Mouse (Mus musculus) liver, embryonic 11.5 days (tissue): ENCODE measurements around the gene Slc25a11. TPM values are rescaled to one million over a fixed set of nuclear protein-coding genes. Genes with fewer than 3 reads are reported as not detected.

Experiments
- ATAC-seq: fragments of 200-750 bp; cut with Nextera tagmentation; replicated peaks from 2 replicates; pipeline ENCODE4 v1.8.0; 2017; ENCODE audit warnings: moderate number of reproducible peaks, mild to moderate bottlenecking, moderate TSS enrichment, moderate library complexity; ENCODE audit not compliant: low FRiP score
- DNase-seq: peaks from one replicate; pipeline ENCODE4 v3.0.0-alpha.2; 2017; ENCODE audit warnings: low spot score
- H3K27ac ChIP-seq: fragments of 300-500 bp; sonication (generic); 2 replicates; pipeline ENCODE4 v1.5.1; 2014; ENCODE audit warnings: mild to moderate bottlenecking, low read depth, low read length, control low read depth
- H3K27me3 ChIP-seq: fragments of 300-500 bp; sonication (generic); replicated peaks from 2 replicates; pipeline ENCODE4 v1.6.1; 2014; ENCODE audit warnings: low read length, mixed read lengths; ENCODE audit not compliant: control insufficient read depth, insufficient read depth
- H3K36me3 ChIP-seq: fragments of 300-500 bp; sonication (generic); 2 replicates; pipeline ENCODE4 v1.6.1; 2014; ENCODE audit warnings: mild to moderate bottlenecking, low read length, moderate library complexity, mixed read lengths; ENCODE audit not compliant: control insufficient read depth, insufficient read depth
- H3K4me1 ChIP-seq: fragments of 300-500 bp; sonication (generic); replicated peaks from 2 replicates; pipeline ENCODE4 v1.6.1; 2014; ENCODE audit warnings: low read length, mixed read lengths; ENCODE audit not compliant: control insufficient read depth, insufficient read depth
- H3K4me2 ChIP-seq: fragments of 300-500 bp; sonication (generic); 2 replicates; pipeline ENCODE4 v1.6.1; 2014; ENCODE audit warnings: mild to moderate bottlenecking, control low read depth, moderate library complexity
- H3K4me3 ChIP-seq: fragments of 300-500 bp; sonication (generic); 2 replicates; pipeline ENCODE4 v1.5.1; 2014; ENCODE audit warnings: low read depth, low read length, control low read depth
- H3K9ac ChIP-seq: fragments of 300-500 bp; sonication (generic); 2 replicates; pipeline ENCODE4 v1.6.1; 2014; ENCODE audit warnings: low read depth, low read length, control low read depth
- H3K9me3 ChIP-seq: fragments of 300-500 bp; sonication (generic); 2 replicates; pipeline ENCODE4 v1.6.1; 2016; ENCODE audit warnings: low read length, inconsistent platforms, mixed read lengths; ENCODE audit not compliant: control insufficient read depth
- WGBS: fragments of 180-500 bp; shearing (Covaris S2); extraction: QIAGEN DNeasy Blood & Tissue Kit; methylation state at CpG from one replicate; pipeline ENCODE4 v1.1.7; 2014; 5-methylcytosine and 5-hydroxymethylcytosine counted together
- polyA plus RNA-seq: library from polyadenylated mRNA; unstranded; fragments of >200 nt; fragmentation: Nextera tagmentation; extraction: Ambion mirVana; gene quantifications from 2 replicates; pipeline ENCODE4 v1.2.1, GENCODE M21; 2014

The Slc25a11 gene
- polyA plus RNA-seq, 1 experiment from 2014 or later = 115 TPM

- DNase-seq (no peak), ATAC-seq (no peak)
- peak overlapping the region; percentile 100 for H3K9ac ChIP-seq
- H3K27me3 ChIP-seq = no peaks in the 10 kb centered on the region
- peaks cover 13% of the 10 kb centered on the region for H3K36me3 ChIP-seq
- 11% methylated on average over 16 of the region's 16 CpGs for WGBS
- H3K4me2 ChIP-seq = peak overlapping the region; percentile 92
- H3K4me1 ChIP-seq = peaks cover 44% of the 10 kb centered on the region
- H3K4me3 ChIP-seq = peak overlapping the region; percentile 100
- peak overlapping the region; percentile 100 for H3K27ac ChIP-seq
- H3K9me3 ChIP-seq = no peaks in the 10 kb centered on the region
These were observed 9.2 kb upstream of the Slc25a11 start for GRCm38 (mm10) chr11:70656456-70656927.

DNA sequence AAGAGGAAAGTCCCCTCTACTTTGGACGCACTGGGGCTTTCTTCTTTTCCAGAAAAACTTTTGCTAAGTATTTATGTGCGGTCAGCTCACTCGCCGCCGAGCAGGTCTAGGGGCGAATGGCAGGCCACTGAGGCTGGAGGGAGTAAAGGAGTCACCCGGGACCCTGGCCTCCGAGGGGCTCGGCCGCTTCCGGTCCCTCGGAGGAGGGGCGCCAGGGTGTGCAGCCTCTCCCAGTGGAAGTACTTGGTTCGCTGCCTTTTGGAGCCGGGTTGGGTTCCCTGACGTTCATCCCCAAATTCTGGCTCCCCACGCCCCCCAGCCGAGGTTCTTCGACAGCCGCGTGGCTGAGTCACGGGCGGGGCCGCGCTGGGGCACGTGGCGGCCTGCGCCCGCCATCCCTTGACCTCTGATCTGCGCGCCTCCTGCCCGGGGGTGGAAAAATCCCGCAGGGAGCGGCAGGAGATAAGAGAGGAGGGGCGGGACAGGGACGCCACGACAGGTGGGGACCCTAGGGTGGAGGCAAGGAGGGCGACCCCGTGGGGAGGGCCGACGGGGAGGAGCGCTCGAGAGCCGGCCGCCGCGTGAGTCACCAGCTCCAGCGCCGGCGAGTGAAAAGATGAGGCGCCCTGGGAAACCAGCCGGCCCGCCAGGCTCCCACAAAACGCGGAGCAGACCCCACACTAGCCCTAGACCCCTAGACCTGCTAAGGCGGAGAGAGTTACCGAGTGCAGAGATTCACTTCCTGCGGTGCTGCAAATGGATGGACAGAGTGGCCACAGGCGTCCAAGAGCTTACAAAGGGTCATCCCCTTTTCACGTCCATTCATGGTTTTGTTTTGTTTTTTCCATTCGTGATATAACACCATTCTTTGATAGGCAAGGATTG, 8.5 kb upstream of the Slc25a11 start:
- no peaks in the 10 kb centered on the region for H3K9me3 ChIP-seq
- peaks cover 51% of the 10 kb centered on the region for H3K4me1 ChIP-seq
- H3K27ac ChIP-seq = peak overlapping the region; percentile 100
- under 1% methylated on average over 61 of the region's 61 CpGs for WGBS
- peak overlapping the region; percentile 100 for H3K4me3 ChIP-seq
- ATAC-seq (peak; percentile 37), DNase-seq (peak; percentile 83)
- H3K27me3 ChIP-seq = no peaks in the 10 kb centered on the region
- peak overlapping the region; percentile 100 for H3K9ac ChIP-seq
- H3K36me3 ChIP-seq = peaks cover 17% of the 10 kb centered on the region
- H3K4me2 ChIP-seq = peak overlapping the region; percentile 92

- peak; percentile 85 for DNase-seq
- Histone ChIP-seq H3K4me3 (peak overlapping the region; percentile 100), H3K27ac (peak overlapping the region; percentile 100), H3K9ac (peak overlapping the region; percentile 100), H3K9me3 (no peaks in the 10 kb centered on the region), H3K27me3 (no peaks in the 10 kb centered on the region), H3K4me1 (peaks cover 58% of the 10 kb centered on the region), H3K36me3 (peaks cover 23% of the 10 kb centered on the region), H3K4me2 (peak overlapping the region; percentile 92)
- WGBS = under 1% methylated on average over 48 of the region's 48 CpGs
- peak; percentile 61 for ATAC-seq
These were observed 7.8 kb upstream of the Slc25a11 start for GRCm38 (mm10) chr11:70654923-70655570.

DNA sequence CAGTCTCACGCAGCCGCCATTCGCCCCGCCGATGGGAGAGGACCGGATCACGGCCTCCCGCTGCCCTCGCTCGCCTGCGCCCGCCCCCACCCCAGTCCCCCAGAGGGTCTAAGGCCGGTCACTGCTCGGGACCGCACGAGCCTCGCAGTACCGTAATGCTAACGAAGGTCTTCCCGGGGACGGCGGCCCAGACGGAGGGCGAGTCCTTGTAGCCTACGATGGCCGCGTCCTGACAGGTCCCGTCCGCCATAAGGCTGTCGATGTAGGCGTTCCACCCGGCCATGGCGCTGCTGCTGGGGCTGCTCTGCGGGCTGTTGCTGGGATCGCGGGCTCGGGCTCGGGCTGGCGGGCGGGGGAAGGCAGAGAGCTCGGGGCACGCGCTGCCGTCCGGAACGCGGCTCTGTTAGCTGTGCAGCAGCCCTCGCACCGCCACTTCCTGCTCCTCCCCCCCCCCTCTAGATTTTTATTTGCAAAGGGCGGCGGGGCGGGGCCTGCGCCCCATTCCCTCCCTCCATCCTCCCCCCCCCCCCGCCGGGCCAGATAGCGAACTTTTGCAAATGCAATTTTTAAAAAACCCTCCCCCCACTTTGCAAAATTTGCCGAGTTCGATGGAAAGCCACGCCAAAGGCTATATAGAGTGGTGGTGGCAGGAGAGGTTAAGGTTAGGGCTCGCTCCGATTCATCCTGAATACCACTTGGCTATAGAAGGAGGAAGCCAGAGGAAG, 7.1 kb upstream of the Slc25a11 start, which contains the start of gene Pfn1:
Pfn1 (minus strand) TSS at position 447 of the 725 bp plus-strand sequence.
- Histone ChIP-seq H3K9ac (peak within 1 kb of the TSS; percentile 100), H3K27me3 (no peaks in the 10 kb centered on the region), H3K4me3 (peak within 1 kb of the TSS; percentile 100), H3K4me1 (peaks cover 65% of the 10 kb centered on the region), H3K4me2 (peak within 1 kb of the TSS; percentile 92), H3K9me3 (no peaks in the 10 kb centered on the region), H3K27ac (peak within 1 kb of the TSS; percentile 100), H3K36me3 (peaks cover 30% of the 10 kb centered on the region)
- ATAC-seq (peak; percentile 55), DNase-seq (peak; percentile 81)
- under 1% methylated on average over 60 of the region's 61 CpGs for WGBS

DNA sequence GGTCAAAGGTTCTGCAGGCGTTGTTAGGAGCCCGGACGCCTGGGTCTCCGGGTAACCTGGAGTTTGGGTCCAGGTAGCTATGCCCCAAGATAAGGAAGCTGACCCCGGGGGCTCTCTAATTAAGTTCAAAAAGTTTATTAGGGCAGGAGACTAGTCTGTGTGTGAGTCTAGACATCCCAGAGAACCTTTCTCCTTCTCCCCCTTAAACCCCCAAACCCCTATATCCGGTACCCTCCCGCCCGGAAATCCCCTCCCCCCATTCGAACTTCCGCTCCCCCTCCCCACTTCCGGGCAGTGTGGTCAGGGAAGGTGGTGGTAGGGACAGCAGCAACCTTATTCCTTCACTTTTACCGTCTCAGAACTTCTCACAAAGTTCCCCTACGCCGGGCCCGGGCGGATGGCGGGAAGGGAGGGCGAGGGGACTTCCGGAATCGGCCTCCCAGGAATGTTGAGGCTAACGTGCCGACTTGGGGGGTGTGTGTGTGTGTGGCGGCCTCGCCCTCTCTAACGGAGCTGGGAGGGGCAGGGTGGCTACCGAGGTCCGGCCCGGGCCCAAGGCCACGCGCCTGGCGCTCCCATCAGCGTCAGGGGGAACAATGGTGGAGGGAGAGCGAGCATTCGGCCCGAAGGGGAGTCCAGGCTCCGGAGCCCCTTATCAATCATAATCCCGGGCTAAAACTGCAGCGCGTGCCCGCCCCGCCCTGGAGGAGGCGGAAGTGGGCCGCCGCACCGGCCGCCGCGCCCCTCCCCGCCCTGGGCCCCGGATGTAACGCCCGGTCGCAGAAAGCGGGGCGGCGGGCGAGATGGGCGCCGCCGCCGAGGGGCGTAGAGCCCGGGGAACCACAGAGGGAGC, 6.3 kb upstream of the Slc25a11 start:
- ATAC-seq = peak; percentile 61
- no peaks in the 10 kb centered on the region for H3K27me3 ChIP-seq
- WGBS = under 1% methylated on average over 62 of the region's 63 CpGs
- H3K4me1 ChIP-seq = peaks cover 71% of the 10 kb centered on the region
- peak overlapping the region; percentile 100 for H3K4me3 ChIP-seq
- peaks cover 34% of the 10 kb centered on the region for H3K36me3 ChIP-seq
- peak overlapping the region; percentile 100 for H3K9ac ChIP-seq
- peak overlapping the region; percentile 100 for H3K27ac ChIP-seq
- no peaks in the 10 kb centered on the region for H3K9me3 ChIP-seq
- peak; percentile 85 for DNase-seq
- H3K4me2 ChIP-seq = peak overlapping the region; percentile 92

DNA sequence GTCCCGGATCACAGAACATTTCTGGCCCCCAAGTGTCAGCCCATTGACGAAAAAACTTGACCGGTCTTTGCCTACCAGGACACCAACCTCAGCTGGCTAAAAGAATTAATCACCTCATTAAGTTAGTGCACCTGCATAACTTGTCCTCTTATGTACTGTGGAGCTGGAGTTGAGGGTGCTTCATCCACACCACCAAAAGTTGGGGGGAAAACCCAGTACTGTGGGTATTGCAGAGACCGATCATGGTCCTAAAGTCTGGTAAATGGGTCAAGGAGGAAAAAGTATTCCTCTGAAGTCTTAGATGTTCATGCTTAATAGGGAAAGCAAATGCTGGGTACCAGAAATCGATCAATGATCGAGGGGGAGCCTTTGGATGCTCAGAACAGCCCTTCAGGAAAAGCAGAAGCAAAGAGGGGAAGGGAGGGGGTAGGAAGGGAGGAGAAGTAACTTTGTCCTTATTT, 5.6 kb upstream of the Slc25a11 start:
- Histone ChIP-seq H3K36me3 (peaks cover 34% of the 10 kb centered on the region), H3K27ac (peak overlapping the region; percentile 100), H3K9ac (peak overlapping the region; percentile 100), H3K27me3 (no peaks in the 10 kb centered on the region), H3K4me2 (peak overlapping the region; percentile 92), H3K4me3 (peak overlapping the region; percentile 100), H3K9me3 (no peaks in the 10 kb centered on the region), H3K4me1 (peaks cover 69% of the 10 kb centered on the region)
- 32% methylated on average over 6 of the region's 6 CpGs for whole genome bisulfite sequencing
- DNase-seq (no peak), ATAC-seq (no peak)

DNA sequence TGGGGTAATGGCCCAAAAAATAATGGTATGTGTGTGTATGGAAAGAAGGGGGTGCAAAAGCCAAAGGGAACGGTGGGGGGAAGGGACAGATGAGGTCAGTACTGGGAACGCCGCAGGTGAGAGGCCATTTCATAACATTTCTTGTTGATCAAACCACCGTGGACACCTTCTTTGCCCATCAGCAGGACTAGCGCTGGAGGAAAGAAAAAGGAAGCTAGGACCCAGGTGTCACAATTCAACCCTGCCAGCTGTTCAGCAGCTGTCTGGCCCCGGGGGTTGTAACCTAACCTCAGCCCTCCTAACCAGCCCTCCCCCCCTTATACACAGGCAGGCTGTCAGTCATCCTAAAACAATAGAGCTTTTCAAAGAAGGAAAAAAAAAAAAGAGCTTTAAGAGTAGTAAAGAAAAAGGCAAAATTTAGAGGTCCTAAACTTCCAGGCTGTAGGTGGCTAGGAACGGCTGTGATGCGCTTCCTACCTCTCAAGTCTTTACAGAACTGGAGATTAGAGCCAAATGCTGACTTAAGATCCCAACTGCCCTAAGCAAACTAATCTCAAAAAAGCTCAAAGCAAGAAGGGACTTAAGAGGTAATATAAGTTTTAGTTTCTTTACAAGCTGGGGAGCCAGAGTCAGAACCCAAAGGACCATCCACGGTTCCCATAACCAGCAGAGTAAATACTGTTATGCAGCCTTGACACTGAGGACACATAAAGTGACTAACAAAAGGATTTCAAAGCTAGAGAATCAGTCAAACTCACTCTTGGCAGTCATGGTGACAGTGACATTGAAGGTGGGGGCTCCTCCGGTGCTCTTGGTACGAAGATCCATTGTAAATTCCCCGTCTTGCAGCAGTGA, 5.0 kb upstream of the Slc25a11 start:
- Histone ChIP-seq H3K4me1 (peaks cover 63% of the 10 kb centered on the region), H3K9ac (peak overlapping the region; percentile 100), H3K36me3 (peaks cover 34% of the 10 kb centered on the region), H3K27ac (peak overlapping the region; percentile 100), H3K27me3 (no peaks in the 10 kb centered on the region), H3K4me2 (peak overlapping the region; percentile 92), H3K4me3 (peak overlapping the region; percentile 100), H3K9me3 (no peaks in the 10 kb centered on the region)
- ATAC-seq = no peak
- 52% methylated on average over 12 of the region's 12 CpGs for WGBS
- no peak for DNase-seq
